Mouse (Mus musculus): ENCODE measurements at regions not wholly inside any gene's neighbourhood (a gene's known extent, or its start where the extent isn't known, plus 50 kb on each side); places are given as distances from the start of the nearest gene placed in this dataset.

DNA sequence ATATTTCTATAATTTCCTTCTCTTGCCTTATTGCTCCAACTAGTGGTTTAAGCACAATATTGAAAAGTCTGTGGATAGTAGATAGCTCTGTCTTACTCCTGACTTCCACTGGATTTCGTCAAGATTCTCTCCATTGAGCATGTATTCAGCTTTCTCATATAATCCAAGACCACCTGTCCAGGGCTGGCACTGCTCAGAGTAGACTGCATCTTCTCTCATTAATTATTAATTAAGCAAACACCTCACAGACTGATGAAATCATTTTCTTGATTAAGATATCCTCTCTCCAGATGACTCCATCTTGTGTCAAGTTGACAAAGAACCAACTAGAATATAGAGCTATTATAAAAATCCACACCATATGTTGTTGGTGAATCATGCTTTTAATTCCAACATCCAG is 310.5 kb upstream of the Tle1 start:
- no peaks in the 10 kb centered on the region for H3K27me3 ChIP-seq (ENCODE audit: control insufficient read depth, insufficient read depth, low read length)
- no peaks in the 10 kb centered on the region for H3K36me3 ChIP-seq (ENCODE audit: control insufficient read depth, insufficient read depth, low read length)
- H3K27ac ChIP-seq (ENCODE audit: control insufficient read depth, insufficient read depth, low read depth, low read length), result no peak overlapping the region
- H3K4me3 ChIP-seq (ENCODE audit: control insufficient read depth, low read depth, low read length), result no peak overlapping the region
- TF ChIP-seq POLR2A (IDR thresholded peaks at IDR 0.05; ENCODE audit: control insufficient read depth, low read depth, low read length) (no peak), CTCF (IDR thresholded peaks at IDR 0.05; ENCODE audit: control insufficient read depth, insufficient read depth, insufficient replicate concordance, low read depth, low read length) (no peak)
- H3K4me1 ChIP-seq (ENCODE audit: control insufficient read depth, insufficient read depth, low read length), result no peaks in the 10 kb centered on the region

DNA sequence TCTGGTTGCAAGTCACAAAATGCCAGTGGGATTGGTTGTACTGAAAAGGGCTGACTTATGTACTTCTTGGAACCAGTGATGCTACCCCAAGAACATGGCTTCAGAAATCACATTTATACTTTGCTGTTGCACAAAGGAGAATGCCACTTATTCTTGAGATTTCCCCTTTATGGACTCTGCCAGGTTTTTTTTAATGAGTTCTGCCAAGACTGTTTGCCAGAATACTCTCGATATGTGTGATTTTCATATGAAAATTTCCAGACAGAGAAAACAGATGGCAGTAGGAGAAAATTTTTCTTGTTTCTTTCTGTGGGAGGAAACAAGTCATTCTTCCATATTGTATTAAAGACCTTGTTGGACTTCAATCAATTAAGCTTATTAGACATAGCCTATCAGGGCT is 281.0 kb upstream of the Tle1 start:
- TF ChIP-seq POLR2A (IDR thresholded peaks at IDR 0.05; ENCODE audit: control insufficient read depth, low read depth, low read length) (no peak), CTCF (IDR thresholded peaks at IDR 0.05; ENCODE audit: control insufficient read depth, insufficient read depth, insufficient replicate concordance, low read depth, low read length) (no peak)
- Histone ChIP-seq H3K27me3 (ENCODE audit: control insufficient read depth, insufficient read depth, low read length) (no peaks in the 10 kb centered on the region), H3K27ac (ENCODE audit: control insufficient read depth, insufficient read depth, low read depth, low read length) (no peak overlapping the region), H3K4me3 (ENCODE audit: control insufficient read depth, low read depth, low read length) (no peak overlapping the region), H3K36me3 (ENCODE audit: control insufficient read depth, insufficient read depth, low read length) (no peaks in the 10 kb centered on the region), H3K4me1 (ENCODE audit: control insufficient read depth, insufficient read depth, low read length) (no peaks in the 10 kb centered on the region)

DNA sequence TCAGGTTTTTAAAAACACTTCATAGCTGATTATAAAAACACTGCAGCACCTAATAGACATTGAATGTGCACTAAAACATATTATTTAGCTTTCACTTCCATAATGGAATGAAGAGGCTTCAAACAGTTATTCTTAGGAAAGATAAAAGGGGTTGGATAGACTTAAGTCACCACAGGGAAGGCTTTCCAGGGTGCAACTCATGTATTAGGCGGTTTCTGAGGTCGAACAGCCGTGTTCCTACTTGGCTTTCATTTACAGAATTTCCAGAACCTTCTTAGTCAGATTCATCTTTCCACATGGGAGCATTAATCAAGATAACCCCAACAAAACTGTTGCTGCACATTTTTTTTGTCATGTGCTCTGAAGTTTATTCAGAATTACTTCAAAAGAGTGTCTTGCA is 279.8 kb upstream of the Tle1 start:
- H3K4me1 ChIP-seq (ENCODE audit: control insufficient read depth, insufficient read depth, low read length), result no peaks in the 10 kb centered on the region

DNA sequence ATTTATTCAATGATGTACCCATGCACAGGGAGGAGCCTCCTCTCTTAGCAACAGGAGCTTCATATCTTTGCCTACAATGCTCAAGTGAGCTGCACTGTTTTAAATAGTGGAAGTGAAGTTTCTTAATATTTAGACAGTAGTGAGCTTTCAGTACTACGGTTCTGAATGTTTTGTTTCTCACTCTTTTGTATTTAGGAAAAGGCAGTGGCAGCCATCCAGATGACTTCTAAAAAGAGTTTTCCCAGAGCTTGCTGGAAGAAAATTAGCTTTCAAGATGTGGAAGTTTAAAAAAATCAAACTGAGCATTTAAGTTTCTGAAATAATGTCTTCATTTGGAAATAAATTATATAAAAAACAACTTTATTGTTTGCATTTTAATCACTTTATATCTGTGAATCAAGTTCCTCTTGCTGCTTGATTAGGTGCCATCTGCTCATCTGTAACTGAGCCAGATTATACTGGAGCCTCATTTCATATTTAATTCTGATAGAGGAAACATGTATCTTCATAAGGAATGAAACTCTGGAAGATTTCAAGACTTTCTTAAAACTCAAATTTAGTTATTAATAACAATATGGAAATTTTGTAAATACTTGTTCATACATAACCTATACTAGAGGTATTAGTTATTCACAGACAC is 268.6 kb upstream of the Tle1 start:
- no peaks in the 10 kb centered on the region for H3K4me1 ChIP-seq (ENCODE audit: control insufficient read depth, insufficient read depth, low read length)

More for the DNA sequence above, 279.8 kb upstream of the Tle1 start:
- H3K36me3 ChIP-seq (ENCODE audit: control insufficient read depth, insufficient read depth, low read length), result no peaks in the 10 kb centered on the region
- H3K4me3 ChIP-seq (ENCODE audit: control insufficient read depth, low read depth, low read length), result no peak overlapping the region
- no peaks in the 10 kb centered on the region for H3K27me3 ChIP-seq (ENCODE audit: control insufficient read depth, insufficient read depth, low read length)
- no peak for TF ChIP-seq CTCF (IDR thresholded peaks at IDR 0.05; ENCODE audit: control insufficient read depth, insufficient read depth, insufficient replicate concordance, low read depth, low read length)
- no peak for TF ChIP-seq POLR2A (IDR thresholded peaks at IDR 0.05; ENCODE audit: control insufficient read depth, low read depth, low read length)
- no peak overlapping the region for H3K27ac ChIP-seq (ENCODE audit: control insufficient read depth, insufficient read depth, low read depth, low read length)

DNA sequence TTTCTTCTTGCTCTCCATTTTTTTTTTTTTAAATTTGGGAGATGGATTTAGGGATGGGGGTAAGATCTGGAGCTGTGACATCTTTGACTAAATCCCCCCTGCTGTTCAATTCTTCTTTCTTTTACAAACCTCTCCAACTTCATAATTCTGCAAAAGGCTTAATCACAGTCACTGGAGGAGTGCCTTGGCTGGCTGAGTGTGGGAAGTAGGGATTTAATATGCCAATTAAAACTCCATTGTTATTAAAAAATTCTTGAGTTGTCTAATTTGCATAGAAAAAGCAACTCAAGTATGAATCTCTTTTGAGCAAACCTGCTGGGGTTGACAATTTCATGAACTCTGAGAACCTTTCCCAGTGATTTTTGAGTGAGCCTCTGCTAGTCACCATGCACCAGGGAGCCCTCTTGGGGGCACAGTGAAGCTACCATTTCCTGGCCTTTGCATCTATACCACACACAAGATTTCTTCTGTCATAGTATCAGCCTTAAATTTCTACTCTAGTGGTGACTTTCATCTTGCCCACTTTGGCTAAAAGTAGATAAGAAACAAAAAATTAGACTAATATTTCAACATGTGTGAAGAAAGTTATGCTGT is 243.6 kb upstream of the Tle1 start:
- Histone ChIP-seq H3K4me1 (ENCODE audit: control insufficient read depth, insufficient read depth, low read length) (no peaks in the 10 kb centered on the region), H3K27me3 (ENCODE audit: control insufficient read depth, insufficient read depth, low read length) (no peaks in the 10 kb centered on the region), H3K36me3 (ENCODE audit: control insufficient read depth, insufficient read depth, low read length) (no peaks in the 10 kb centered on the region), H3K4me3 (ENCODE audit: control insufficient read depth, low read depth, low read length) (no peak overlapping the region), H3K27ac (ENCODE audit: control insufficient read depth, insufficient read depth, low read depth, low read length) (no peak overlapping the region)
- no peak for TF ChIP-seq CTCF (IDR thresholded peaks at IDR 0.05; ENCODE audit: control insufficient read depth, insufficient read depth, insufficient replicate concordance, low read depth, low read length)
- no peak for TF ChIP-seq POLR2A (IDR thresholded peaks at IDR 0.05; ENCODE audit: control insufficient read depth, low read depth, low read length)

More for the DNA sequence above, 268.6 kb upstream of the Tle1 start:
- no peak overlapping the region for H3K27ac ChIP-seq (ENCODE audit: control insufficient read depth, insufficient read depth, low read depth, low read length)
- no peaks in the 10 kb centered on the region for H3K36me3 ChIP-seq (ENCODE audit: control insufficient read depth, insufficient read depth, low read length)
- H3K4me3 ChIP-seq (ENCODE audit: control insufficient read depth, low read depth, low read length), result no peak overlapping the region
- no peaks in the 10 kb centered on the region for H3K27me3 ChIP-seq (ENCODE audit: control insufficient read depth, insufficient read depth, low read length)
- TF ChIP-seq POLR2A (IDR thresholded peaks at IDR 0.05; ENCODE audit: control insufficient read depth, low read depth, low read length) (no peak), CTCF (IDR thresholded peaks at IDR 0.05; ENCODE audit: control insufficient read depth, insufficient read depth, insufficient replicate concordance, low read depth, low read length) (no peak)

DNA sequence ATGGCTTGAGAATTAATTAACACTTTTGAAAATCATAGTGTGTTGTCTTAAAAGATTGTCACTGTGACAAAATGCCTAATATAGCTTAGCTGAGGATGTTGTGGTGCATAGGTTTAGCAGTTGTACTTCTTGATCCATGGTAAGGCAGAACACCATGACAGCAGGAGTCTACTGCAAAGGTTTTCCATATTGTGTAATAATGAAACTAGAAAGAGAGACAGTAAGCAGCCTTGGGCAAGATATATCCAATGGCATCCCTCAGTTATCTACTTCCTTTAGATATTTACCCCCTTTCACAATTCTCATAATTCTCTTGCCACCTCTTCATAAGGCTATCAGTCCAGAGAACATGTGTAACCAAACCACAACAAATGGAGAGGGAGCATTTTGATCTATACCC is 236.6 kb upstream of the Tle1 start:
- Histone ChIP-seq H3K27ac (ENCODE audit: control insufficient read depth, insufficient read depth, low read depth, low read length) (no peak overlapping the region), H3K27me3 (ENCODE audit: control insufficient read depth, insufficient read depth, low read length) (no peaks in the 10 kb centered on the region), H3K4me1 (ENCODE audit: control insufficient read depth, insufficient read depth, low read length) (no peaks in the 10 kb centered on the region), H3K4me3 (ENCODE audit: control insufficient read depth, low read depth, low read length) (no peak overlapping the region), H3K36me3 (ENCODE audit: control insufficient read depth, insufficient read depth, low read length) (no peaks in the 10 kb centered on the region)
- TF ChIP-seq CTCF (IDR thresholded peaks at IDR 0.05; ENCODE audit: control insufficient read depth, insufficient read depth, insufficient replicate concordance, low read depth, low read length) (no peak), POLR2A (IDR thresholded peaks at IDR 0.05; ENCODE audit: control insufficient read depth, low read depth, low read length) (no peak)

DNA sequence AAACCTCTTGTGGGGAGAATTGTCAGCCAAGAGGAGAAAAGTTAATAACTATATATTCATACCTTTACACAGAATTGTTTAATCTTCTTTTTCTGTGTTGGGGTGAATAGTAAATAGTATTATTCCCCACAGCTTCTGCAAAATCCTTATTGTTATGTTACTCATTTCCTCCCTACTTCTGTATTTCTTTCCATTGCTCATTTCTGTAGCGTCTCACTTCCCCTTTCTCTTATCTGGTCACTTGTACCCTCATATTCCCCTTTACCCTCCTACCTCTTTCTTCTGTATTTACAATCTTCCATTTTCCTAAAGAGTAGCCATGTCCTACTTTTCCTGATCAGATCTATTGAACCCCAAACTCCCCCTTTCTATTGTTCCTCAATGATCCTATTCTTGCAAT is 224.6 kb upstream of the Tle1 start:
- no peak overlapping the region for H3K4me3 ChIP-seq (ENCODE audit: control insufficient read depth, low read depth, low read length)
- H3K36me3 ChIP-seq (ENCODE audit: control insufficient read depth, insufficient read depth, low read length), result no peaks in the 10 kb centered on the region
- H3K27me3 ChIP-seq (ENCODE audit: control insufficient read depth, insufficient read depth, low read length), result no peaks in the 10 kb centered on the region
- TF ChIP-seq POLR2A (IDR thresholded peaks at IDR 0.05; ENCODE audit: control insufficient read depth, low read depth, low read length) (no peak), CTCF (IDR thresholded peaks at IDR 0.05; ENCODE audit: control insufficient read depth, insufficient read depth, insufficient replicate concordance, low read depth, low read length) (no peak)
- H3K4me1 ChIP-seq (ENCODE audit: control insufficient read depth, insufficient read depth, low read length), result no peaks in the 10 kb centered on the region
- no peak overlapping the region for H3K27ac ChIP-seq (ENCODE audit: control insufficient read depth, insufficient read depth, low read depth, low read length)

Data from testis, adult 2 months (tissue).